Mouse (Mus musculus): ENCODE results near the gene Prdm1.

GRCm38 (mm10) chr10:44450108-44450507 lies 78.2 kb downstream of the Prdm1 start:
- TF ChIP-seq CTCF (IDR thresholded peaks at IDR 0.05; ENCODE audit: low read depth) (no peak), EP300 (IDR thresholded peaks at IDR 0.05; ENCODE audit: low read depth) (no peak)

Measured in liver, postnatal 0 days (tissue).